Mouse (Mus musculus) cerebellum, adult 11-12 months (tissue): Measurements from ENCODE around the gene Vmn1r148.
"Not testable (repeated sequence)": the region's sequence is repeated elsewhere in the genome, so short reads cannot be mapped to it uniquely, and the experiment has no call there.

ENCODE experiments used
- DNase-seq: peaks from one replicate; pipeline ENCODE4 v3.0.0; 2022

The Vmn1r148 gene

DNA sequence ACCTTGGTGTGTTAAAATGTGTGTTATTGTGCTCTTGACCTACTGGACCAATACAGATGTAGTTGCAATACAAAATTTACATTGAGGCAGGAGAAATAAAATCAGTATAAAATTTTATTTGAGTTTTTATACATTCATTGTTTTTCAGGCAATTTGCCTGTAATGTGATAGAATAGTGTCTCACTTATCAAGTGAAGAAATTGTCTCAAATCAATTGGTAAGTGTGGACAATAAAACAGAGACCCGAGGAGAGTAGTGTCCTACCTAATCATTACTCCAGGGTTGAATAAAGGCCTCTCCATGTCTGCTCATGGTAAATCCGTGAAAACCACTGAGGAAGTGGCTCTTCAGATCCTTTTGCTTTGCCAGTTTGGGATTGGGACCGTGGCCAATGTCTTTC, at the start of gene Vmn1r148:
Vmn1r148 (plus strand) TSS at position 301 of the 400 bp plus-strand sequence.
- not testable (repeated sequence) for DNase-seq

DNA sequence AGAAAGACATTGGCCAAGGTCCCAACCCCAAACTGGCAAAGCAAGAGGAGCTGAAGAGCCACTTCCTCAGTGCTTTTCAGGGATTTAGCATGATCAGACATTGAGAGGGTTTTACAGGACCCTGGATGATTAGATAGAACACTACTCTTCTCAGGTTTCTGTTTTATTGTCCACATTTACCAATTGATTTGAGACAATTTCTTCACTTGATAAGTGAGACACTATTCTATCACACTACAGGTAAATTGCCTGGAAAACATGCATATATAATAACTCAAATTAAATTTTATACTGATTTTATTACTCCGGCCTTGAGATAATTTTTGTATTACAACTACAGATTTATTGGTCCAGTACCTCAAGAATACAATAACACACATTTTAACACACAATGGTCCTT, 42.4 kb upstream of the Vmn1r148 start, which contains the start of gene Gm8660:
Gm8660 (minus strand) TSS at position 101 of the 400 bp plus-strand sequence.
- DNase-seq: not testable (repeated sequence)

DNA sequence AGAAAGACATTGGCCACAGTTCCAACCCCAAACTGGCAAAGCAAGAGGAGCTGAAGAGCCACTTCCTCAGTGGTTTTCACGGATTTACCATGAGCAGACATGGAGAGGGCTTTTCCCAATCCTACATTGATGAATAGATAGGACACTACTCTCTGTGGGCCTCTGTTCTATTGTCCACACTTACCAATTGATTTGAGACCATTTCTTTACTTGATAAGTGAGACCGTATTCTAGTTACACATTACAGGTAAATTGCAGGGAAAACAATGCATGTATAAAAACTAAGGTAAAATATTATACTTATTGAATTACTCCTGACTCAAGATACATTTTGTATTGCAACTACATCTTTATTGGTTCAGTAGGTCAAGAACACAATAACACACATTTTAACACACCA, 24.7 kb downstream of the Vmn1r148 start, which contains the start of gene Vmn1r149:
Vmn1r149 (minus strand) TSS at position 101 of the 400 bp plus-strand sequence.
- DNase-seq: not testable (repeated sequence)

DNA sequence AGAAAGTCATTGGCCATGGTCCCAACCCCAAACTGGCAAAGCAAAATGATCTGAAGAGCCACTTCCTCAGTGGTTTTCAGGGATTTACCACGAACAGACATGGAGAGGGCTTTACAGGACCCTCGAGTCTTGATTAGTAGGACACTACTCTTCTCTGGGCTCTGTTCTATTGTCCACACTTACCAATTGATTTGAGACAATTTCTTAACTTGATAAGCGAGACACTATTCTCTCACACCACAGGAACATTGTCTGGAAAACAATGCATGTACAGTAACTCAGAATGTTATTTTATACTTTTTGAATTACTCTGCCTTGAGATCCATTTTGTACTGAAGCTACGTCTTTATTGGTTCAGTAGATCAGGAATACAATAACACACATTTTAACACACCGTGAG, 50.6 kb downstream of the Vmn1r148 start, which contains the start of gene Gm10665:
Gm10665 (minus strand) TSS at position 101 of the 400 bp plus-strand sequence.
- DNase-seq: not testable (repeated sequence)
